Mouse (Mus musculus) neural tube, embryonic 14.5 days (tissue): ENCODE results near the gene Gm21748. TPM values are rescaled to one million over a fixed set of nuclear protein-coding genes. Genes with fewer than 3 reads are reported as not detected.
"Not testable (repeated sequence)": the region's sequence is repeated elsewhere in the genome, so short reads cannot be mapped to it uniquely, and the experiment has no call there.

ENCODE experiments used
- ATAC-seq: fragments of 200-750 bp; cut with Nextera tagmentation; 2 replicates; pipeline ENCODE4 v1.8.0; 2017; ENCODE audit warnings: low read depth, mild to moderate bottlenecking, moderate TSS enrichment, moderate library complexity
- H3K27ac ChIP-seq: fragments of 300-500 bp; sonication (generic); 2 replicates; pipeline ENCODE4 v1.5.1; 2014; ENCODE audit warnings: low read depth, mild to moderate bottlenecking, control low read depth, low read length, moderate library complexity, mixed read lengths
- H3K27me3 ChIP-seq: fragments of 300-500 bp; sonication (generic); 2 replicates; pipeline ENCODE4 v1.6.1; 2014; ENCODE audit warnings: low read length; ENCODE audit not compliant: control insufficient read depth, insufficient read depth
- H3K36me3 ChIP-seq: fragments of 300-500 bp; sonication (generic); 2 replicates; pipeline ENCODE4 v1.6.1; 2014; ENCODE audit warnings: low read length, mixed read lengths; ENCODE audit not compliant: control insufficient read depth, insufficient read depth
- H3K4me1 ChIP-seq: fragments of 300-500 bp; sonication (generic); 2 replicates; pipeline ENCODE4 v1.6.1; 2014; ENCODE audit warnings: low read length; ENCODE audit not compliant: control insufficient read depth, insufficient read depth
- H3K4me2 ChIP-seq: fragments of 300-500 bp; sonication (generic); 2 replicates; pipeline ENCODE4 v1.6.1; 2014; ENCODE audit warnings: mild to moderate bottlenecking, low read depth, low read length, control low read depth
- H3K4me3 ChIP-seq: fragments of 300-500 bp; sonication (generic); 2 replicates; pipeline ENCODE4 v1.5.1; 2014; ENCODE audit warnings: low read depth, low read length, control low read depth, mixed read lengths
- H3K9ac ChIP-seq: fragments of 300-500 bp; sonication (generic); replicated peaks from 2 replicates; pipeline ENCODE4 v1.6.1; 2014; ENCODE audit warnings: low read depth, mild to moderate bottlenecking, control low read depth, low read length, mixed read lengths
- H3K9me3 ChIP-seq: fragments of 300-500 bp; sonication (generic); 2 replicates; pipeline ENCODE4 v1.6.1; 2016; ENCODE audit warnings: low read length; ENCODE audit not compliant: control insufficient read depth
- WGBS: fragments of 180-500 bp; shearing (Covaris S2); extraction: QIAGEN DNeasy Blood & Tissue Kit; methylation state at CpG from one replicate; pipeline ENCODE4 v1.1.7; 2014; 5-methylcytosine and 5-hydroxymethylcytosine counted together
- polyA plus RNA-seq: library from polyadenylated mRNA; unstranded; fragments of >200 nt; fragmentation: Nextera tagmentation; extraction: Ambion mirVana; gene quantifications from 2 replicates; pipeline ENCODE4 v1.2.1, GENCODE M21; 2014

Gm21748 gene
- not detected in 2 replicates for polyA plus RNA-seq

DNA sequence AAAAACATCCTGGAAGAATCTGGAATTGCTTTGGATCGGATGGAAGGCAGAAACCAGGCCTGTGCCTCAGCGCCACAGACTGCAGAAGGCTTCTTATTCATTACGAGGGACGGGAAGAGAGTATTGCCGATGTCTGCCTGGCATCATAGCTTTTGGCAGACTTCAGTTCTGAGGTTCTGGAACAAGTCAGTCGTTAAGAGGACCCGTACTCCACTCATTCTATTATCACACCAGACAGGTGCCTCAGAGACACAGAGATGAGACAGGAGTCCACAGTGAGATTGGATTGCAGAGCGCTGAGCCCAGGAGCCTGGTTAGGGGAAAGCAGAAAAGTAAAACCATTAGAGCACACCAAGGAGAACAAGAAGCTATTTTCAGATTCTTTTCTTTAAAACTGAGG, at the start of gene Gm21748:
Gene Gm21748, minus strand, starts transcription at position 101 of the 400 bp plus-strand sequence.
- not testable (repeated sequence) for H3K36me3 ChIP-seq, H3K27ac ChIP-seq, H3K27me3 ChIP-seq, H3K4me2 ChIP-seq, H3K4me1 ChIP-seq, ATAC-seq, H3K9me3 ChIP-seq, H3K4me3 ChIP-seq, H3K9ac ChIP-seq
- no CpG with 5 or more reads among the region's 8 CpGs for WGBS

Other genes with a start within 250 kb of the Gm21748 start
- gene Gm21860, start 84.4 kb downstream of the Gm21748 start, polyA plus RNA-seq, result not detected in 2 replicates
- not detected in 2 replicates for gene Gm47283, start 54.4 kb downstream of the Gm21748 start, polyA plus RNA-seq